Mouse (Mus musculus): ENCODE results near the gene Cacna2d3.

DNA sequence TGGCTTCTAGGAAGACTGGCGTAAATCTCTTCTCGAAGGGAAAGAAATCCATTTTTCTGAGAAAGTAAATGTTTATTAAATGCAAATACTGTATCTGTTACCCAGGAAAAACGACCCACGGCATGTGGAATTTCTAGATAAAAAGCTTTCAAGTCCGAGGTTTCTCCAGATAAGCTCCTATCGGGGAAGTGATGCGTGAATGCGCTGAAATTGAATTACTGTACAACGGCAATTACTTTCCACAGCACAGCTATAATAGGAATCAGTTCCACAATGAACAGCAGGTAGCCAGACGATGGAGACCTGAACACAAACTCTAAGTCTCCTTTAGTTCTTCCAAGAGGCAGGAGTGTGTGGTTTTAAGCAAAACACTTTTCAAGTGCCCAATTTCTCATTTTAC, 193.0 kb downstream of the Cacna2d3 start:
- TF ChIP-seq CTCF (IDR thresholded peaks at IDR 0.05; ENCODE audit: low read depth) (no peak), EP300 (IDR thresholded peaks at IDR 0.05; ENCODE audit: low read depth) (no peak)

Data from liver, postnatal 0 days (tissue).